Mouse (Mus musculus): Measurements from ENCODE around the gene Polr2l.
A peak's percentile ranks its signal among the peaks of the same experiment; 100 is the strongest.
"Not testable (repeated sequence)": the region's sequence is repeated elsewhere in the genome, so short reads cannot be mapped to it uniquely, and the experiment has no call there.

The Polr2l gene

DNA sequence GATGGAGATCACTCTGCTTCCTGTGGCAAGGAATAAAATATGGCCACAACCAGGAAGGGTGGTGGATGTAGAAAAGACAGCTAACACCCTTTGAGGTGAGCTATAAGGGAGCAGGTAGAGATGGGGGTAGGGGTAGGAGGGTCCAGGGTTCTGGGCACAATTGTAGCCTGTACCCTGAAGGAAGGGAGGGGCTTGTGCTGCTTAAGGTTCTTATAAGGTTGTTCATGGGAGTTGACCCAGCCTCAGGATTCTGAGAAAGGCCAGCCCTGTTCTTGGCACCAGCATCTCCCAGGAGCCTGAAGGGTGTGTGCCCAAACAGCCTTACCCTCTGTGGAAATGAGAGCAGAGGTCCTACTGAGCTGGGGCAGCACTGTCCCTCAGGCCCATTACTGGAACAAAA, 23.0 kb downstream of the Polr2l start:
- DNase-seq (ENCODE audit: low spot score in 2 of 2), result no peak

DNA sequence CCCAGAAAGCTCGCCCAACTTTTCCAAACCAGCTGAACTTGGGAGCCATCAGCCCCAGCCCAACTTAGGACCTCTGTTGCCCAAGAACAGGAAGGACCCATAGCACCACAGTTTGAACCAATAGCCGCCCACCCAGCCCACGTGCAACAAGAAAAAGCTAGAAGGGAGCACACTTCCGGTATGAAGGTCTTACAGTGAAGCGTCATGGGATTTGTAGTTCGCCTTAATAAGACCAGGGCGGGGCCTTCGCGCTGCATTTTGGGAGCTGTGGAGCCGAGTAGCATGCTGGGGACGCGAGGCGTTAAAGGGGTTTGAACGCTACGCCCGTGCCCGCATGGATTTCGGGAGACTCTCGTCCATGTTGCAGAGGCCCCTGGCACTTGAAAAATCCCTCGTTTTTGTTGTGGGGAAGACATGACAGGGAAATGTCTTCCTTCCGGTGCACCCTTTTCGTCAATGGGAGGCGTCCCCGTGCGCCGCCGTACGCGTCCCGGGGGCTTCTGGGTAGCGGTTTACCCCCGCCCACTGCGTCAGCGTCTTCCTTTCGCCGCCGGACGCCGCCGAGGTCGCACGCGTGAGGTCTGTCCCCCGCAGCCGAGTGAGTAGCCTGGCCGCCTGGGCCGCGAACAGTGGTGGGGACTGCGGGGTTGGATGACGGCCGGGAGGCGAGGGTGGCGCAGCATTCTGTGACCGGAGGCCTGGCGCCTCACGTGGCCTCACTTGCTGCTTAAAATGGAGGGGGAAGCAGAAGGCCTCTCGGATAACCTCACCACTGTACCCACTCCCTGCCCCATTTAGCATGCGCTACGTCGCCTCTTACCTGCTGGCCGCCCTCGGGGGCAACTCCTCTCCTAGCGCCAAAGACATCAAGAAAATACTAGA, 27.6 kb downstream of the Polr2l start, which contains the start of gene Rplp2:
Rplp2 (plus strand) TSS at position 261 of the 882 bp plus-strand sequence.
- DNase-seq (ENCODE audit: low spot score in 2 of 2), result peak; percentile 94

DNA sequence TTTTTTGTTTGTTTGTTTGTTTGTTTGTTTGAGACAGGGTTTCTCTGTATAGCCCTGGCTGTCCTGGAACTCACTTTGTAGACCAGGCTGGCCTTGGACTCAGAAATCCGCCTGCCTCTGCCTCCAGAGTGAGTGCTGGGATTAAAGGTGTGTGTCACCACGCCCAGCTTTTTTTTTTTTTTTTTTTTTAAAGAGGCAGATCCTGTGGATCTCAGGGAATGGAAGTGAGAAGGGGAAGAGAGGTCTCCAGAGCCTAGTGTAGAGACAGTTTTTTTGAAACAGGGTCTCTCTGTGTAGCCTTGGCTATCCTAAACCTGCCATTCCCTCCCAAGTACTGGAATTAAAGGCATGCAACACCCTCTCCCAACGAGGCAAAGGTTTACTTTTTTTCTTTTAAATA, 28.6 kb downstream of the Polr2l start:
- not testable (repeated sequence) for DNase-seq (ENCODE audit: low spot score in 2 of 2)

DNA sequence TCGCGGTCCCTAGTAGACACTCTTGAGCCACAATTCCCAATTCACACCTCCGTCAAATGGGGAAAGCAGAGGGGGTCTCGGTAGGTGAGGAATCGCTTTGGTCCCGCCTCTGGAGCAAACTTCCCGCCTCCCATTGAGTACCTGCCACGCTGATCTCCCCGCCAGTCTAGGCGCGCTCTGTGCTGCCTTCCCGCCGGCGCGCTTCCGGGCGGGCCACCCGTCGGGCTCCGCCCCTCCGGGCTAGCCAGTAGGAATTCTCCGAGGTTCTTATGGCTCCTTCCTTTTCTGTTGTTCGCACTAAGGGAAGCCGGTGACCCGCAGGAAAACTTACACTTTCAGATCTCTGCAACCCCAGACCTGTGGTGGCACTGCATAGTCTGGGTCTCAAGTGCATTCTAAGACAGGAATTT, 31.1 kb downstream of the Polr2l start, which contains the start of gene Pidd1:
Pidd1 (minus strand) TSS at position 198 of the 410 bp plus-strand sequence.
- DNase-seq (ENCODE audit: low spot score in 2 of 2), result no peak

DNA sequence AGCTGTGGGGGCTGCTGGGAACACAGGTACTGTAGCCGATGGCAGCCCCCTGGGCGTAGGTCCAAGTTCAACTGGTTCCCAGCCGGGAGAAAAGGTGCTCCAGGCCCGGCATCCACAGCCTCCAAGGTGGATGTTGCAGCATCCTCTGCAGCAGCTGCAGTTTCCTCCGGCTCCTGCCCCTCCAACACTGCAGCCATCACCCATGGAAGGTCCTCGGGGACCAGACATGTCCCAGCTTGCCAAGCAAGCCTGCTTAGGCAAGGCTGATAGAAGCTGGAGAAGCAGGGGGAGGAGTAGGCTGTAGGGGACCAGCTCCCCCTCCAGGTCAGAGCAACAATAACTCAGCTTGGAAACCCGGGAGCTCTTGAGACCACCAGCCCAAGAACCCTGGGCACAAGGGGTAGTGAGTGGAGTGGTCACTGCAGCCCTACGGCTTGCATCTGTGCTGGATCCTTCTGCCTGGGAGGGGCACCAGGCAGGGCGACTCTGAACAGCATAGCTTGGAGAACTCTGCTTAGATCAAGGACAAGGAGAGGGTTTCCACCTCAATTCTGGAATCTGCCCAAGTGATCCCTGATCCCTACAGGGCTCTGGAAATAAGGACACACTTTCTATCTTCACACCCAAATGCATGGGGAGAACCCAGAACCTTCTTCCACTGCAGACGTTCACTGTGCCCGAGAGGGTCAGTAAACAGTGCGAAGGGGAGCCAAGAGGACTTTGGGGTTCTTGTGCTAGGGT, 31.7 kb downstream of the Polr2l start:
- DNase-seq (ENCODE audit: low spot score in 2 of 2), result no peak

DNA sequence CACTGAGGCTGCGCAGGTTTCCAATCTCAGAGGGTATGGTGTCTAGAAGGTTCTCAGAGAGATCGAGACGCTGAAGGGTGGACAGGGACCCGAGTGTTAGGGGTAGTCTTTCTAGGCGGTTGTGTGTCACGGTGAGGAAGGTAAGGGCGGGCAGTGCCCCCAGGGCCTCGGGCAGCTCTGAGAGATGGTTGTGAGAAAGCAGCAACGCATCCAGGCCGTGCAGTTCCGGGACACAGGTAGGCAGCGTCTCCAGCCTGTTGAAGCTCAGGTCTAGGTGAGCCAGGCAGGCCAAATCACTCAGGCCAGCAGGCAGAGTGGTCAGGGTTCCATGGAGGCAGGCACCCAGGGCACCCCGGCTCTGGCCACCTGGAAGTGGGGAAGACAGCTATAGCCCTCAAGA, 32.7 kb downstream of the Polr2l start:
- no peak for DNase-seq (ENCODE audit: low spot score in 2 of 2)

DNA sequence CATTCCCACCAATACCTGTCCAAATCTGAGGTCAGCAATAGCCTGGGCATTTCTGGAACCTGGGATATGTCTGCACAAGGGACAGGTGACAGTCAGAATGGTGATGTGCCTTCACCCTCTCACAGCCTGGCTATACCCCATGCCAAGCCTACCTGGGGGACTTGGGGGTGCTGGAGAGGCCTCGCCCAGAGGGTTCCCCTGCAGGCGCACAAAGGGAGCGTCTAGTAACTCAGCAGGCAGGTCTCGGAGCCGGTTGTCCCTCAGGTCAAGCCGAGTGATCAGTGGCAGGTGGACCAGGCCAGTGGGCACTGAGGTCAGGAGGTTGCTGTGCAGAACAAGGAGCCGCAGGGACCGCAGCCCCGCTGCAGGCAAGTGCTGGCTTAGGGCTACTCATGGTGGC, 33.5 kb downstream of the Polr2l start:
- no peak for DNase-seq (ENCODE audit: low spot score in 2 of 2)

DNA sequence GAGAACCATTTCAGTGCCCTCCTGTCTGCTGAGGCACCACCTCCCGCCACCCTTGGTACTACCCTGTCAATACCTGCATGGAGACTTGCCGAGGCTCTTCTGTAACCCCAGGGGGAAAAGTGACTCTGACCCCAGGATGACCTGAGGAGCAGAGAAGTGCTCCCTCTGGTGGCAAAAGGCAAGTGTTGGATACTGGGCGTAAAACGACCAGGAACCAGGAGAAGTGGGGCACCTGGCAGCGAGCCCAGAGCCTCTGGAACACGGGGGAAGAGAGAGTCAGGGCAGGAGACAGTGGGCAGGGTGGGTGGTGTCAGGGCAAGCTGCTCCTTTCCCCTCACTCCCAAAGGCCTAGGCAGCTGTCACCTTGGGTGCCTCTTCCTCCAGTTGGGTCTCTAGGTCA, 34.3 kb downstream of the Polr2l start:
- DNase-seq (ENCODE audit: low spot score in 2 of 2), result peak in 1 of 2 experiments; percentile 52

DNA sequence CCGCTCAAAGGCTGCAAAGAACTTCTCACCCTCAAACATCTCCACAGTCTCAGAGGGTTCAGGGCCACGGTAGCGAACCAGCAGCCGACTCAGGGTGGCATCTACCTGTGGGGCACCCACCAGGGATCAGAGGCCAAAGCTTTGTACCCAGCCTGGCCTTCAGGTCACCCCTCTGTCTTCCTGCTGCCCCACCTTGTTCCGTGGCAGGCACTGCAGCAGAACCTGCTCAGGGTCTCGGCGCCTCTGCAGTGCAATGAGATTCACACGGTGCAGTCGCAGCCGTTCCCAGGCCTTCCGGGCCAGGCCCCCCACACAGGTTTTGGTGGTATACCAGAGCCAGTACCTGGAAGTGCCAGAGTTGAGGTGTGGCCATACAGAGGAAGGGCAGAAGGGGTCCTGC, 35.1 kb downstream of the Polr2l start:
- DNase-seq (ENCODE audit: low spot score in 2 of 2), result no peak

DNA sequence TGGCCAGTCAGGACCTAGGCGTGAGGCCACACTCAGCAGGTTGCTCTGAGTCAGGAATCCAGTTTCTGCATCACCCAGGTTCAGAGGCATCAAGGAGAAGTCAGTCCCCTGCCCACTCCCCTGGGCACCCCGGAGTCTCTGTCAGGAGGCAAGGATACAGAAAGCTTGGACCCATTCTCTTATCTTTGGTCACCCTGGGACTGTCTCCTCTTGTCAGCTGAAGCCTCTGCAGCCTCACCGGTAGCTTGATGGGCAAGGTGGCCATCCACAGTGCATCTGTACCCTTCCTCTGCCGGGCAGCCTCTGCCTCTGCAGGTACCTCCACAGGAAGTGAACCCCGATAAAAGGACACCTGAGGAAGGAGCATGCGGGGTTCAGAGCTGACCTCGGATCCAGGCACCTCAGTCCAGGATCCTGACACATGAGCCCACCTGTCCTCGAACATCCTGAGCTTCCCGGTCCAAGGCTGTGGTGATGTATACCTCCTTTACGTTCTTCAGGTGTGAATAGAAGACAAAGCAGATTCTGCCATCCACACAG, 35.7 kb downstream of the Polr2l start:
- DNase-seq (ENCODE audit: low spot score in 2 of 2), result no peak

DNA sequence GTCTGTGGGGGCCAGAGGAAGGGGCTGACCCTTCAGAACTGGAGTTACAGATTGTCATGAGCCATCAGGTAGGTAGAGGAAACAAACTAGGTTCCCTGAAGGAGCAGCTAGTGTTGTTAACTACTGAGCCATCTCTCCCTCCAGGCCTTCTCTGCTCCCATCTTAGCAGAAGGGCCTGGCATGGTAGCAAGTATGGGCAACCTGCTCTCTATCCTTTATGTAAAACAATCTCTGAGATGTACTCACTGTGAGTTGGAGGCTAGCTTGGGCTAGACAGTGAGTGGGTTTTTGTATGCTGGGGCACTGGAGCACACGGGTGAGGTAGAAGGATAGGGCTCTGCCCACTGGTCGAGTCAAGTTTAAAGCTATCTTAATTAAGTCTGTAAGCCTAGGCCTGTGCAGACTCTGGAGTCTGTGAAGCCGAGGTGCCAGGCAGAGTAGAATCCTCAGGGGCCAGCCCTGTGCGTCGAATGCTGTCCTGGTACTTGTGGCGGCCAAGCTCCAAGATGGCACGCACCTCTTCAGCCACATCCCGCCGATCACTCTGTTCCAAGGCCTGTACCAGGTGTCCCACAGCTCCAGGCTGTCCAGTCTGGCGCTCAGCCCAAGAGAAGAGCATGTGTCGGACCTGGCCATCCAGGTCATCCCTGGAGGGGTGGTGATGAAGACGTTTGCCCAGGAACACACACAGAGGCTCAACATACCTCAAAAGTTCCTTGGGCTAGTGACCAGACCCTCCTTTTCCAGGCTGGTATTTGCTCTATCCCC, 36.5 kb downstream of the Polr2l start:
- no peak for DNase-seq (ENCODE audit: low spot score in 2 of 2)

DNA sequence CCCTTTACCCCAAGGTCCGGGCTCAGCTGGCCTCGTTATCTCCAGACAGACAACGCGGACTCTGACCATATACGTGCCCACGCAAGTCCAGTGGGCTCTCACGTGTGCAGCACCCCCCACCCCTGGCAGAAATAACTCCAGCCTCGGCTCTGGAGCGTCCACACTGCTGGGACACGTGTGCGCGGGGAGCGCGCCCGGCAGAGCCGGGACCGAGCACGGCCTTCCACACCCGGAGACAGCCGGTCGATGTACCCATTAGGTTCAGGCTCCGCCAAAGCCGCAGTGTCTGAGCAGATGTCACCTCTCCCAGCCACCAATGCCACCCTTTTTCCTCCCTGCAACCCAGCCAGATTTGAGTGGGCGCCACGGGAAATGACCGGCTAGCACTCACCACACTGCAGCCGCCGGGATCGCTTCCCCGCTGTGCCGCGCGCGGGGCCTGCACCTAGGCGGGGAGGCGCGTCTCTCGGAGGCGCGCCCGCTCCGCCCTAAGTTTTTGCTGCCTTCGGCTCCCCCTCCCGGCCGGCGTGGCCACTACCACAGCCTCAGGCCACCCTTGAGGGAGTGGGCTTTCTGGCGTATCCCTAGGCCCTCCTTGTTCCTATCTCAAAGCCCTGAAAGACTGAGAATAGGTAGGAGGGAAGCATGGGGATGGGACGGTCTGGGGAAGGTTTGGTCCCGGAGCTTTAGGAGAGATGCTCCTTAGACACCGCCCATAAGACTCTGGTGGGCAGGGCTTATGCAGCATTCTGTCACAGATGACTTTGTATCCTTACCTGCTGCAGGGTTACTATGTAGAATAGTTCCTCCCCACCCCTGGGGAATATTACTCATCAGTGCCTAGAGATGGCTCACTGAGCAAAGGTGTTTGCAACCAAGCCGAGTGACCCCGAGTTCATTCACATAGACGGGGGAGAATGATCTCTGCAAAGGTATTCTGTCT, 37.5 kb downstream of the Polr2l start, which contains the start of gene Slc25a22:
Slc25a22 (minus strand) TSS at position 715 of the 943 bp plus-strand sequence.
- peak; percentile 69 to 79 for DNase-seq (ENCODE audit: low spot score in 2 of 2)

DNA sequence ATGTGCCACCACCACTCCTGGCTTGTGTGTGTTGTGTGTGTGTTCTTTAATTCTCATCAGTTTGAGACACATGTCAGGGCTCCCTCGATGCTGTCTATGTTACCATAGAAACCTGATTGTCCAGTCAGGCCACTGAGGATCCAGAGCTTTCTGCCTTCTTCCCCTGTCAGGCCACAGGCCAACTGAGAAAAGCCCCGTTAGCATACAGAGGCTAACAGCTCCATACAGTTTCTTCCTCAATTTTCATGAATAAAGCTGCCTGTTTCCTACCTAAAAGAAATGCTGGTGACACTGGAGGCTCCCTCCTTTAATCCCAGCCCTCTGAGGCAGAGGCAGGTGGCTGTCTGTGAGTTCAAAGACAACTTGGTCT, 38.4 kb downstream of the Polr2l start:
- no peak for DNase-seq (ENCODE audit: low spot score in 2 of 2)

DNA sequence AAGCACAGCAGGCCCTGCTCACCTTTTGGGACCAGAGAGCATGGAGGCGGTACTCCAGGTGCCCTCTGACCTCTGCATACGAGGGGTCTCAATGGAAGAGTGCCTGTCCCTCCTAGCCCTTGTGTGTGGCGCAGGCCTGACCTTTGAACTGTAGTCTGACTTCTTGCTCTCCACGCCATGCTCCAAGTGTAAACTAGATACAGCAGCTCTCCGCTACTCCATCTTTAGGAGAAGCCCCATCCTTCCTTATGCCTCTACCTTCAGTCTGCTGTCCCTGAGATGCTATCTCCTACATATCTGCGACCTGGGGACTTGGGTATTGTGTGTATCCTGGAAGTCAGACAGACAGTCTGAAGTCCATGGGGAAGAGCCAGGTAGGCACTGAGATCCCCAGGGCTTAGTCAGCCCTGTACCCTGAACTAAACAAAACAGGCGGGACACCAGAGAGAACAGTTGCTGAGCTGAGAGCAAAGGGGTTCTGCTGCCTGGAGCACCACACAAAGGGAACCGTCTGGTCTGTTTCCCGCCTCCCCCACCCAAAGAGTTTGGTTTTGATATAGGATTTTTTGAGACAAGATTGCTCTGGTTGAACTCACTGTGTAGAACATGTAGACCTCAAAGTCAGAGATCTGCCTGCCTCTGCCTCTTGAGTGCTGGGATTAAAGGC, 38.9 kb downstream of the Polr2l start:
- DNase-seq (ENCODE audit: low spot score in 2 of 2), result no peak

DNA sequence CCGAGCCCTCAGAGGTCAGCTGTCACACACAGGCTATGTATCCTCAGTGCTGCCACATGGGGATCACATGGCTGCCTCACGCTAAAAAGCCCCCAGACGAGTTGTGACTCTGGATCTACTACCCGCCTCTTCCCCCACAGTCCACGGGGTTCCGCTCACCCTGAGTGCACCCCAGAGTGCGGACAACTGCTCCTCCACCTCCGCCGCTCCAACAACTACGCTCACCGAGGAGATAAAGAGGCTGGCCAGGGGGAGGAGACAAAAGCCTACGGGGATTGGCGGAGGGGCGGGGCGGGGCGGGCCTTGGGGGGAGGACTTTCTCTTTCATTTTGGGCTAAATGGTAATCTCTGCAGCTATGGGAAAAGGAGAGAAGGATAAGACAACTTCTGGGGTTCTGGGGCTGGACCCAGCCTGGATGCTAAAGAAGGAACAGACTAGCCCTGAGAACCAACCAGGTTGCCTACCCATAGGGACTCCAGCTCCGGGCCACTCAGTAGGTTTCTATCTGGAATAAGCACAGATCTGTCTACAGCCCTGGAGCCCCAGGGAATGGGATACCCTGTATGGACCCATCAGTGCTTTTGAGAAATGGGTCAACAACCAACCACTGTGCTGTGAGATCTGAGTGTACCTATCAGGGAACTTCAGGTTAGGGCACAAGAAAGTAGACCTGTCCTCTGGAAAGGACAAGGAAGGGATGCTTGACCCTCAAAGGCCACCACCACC, 39.6 kb downstream of the Polr2l start:
- DNase-seq (ENCODE audit: low spot score in 2 of 2), result peak; percentile 49 to 54

DNA sequence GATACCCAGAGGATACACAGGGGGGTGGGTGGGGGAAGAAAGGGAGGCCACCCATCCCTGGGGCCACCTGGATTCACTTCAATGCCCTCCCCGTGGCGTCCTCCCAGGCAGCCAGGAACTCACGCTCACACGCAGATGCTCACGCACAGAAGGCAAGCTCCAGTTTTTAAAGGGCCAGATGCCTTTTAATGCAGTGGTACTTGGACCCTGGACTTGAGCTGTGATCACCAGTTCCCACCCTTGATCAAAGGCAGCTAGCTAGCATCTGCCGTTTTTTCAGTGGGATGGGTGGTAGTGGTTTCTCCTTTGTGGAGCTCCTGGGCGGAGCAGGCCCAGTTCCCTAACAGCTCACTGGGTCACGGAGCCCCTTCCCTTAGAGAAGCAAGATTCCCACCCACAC, 40.5 kb downstream of the Polr2l start:
- no peak for DNase-seq (ENCODE audit: low spot score in 2 of 2)

DNA sequence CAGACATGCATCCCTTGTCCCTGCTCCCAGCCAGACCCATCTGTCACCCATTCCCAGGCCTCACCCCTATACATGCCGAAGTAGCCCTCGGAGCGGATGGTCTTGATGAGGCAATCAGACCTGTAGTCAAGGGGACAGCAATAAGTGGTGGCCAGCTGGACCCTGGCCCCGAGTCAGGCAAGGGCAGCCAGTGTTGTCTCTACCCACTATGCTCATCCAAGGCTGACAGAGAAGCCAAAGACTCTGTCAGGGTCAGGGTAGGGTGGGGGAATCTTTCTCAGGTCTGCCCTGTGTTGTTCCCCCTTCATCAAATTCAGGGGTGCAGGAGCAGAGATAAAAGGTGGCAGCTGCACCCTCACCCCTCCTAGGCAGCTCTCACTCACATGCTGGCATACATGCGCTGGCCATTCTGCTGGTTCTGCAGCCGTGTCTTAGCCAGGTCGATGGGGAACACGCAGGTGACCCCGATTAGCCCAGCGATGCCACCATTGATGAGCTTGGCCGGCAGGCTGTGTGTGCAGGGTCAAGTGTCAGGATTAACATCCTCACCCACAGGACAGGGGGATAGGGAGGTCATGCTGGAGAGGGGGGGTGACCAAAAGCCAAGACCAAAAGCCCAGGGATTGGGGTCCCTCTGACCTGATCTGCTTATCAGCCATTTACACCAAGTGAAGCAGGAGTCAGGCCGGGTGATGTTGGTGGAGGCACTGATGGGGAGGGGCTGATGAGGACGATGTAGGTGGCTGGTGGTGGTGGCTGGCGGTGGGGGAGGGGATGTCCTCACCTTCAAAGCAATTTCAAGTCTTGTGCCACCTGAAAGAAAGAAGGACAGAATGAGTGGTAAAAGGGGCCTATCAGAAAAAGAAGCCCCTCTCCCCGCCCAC, 41.2 kb downstream of the Polr2l start:
- DNase-seq (ENCODE audit: low spot score in 2 of 2), result no peak

DNA sequence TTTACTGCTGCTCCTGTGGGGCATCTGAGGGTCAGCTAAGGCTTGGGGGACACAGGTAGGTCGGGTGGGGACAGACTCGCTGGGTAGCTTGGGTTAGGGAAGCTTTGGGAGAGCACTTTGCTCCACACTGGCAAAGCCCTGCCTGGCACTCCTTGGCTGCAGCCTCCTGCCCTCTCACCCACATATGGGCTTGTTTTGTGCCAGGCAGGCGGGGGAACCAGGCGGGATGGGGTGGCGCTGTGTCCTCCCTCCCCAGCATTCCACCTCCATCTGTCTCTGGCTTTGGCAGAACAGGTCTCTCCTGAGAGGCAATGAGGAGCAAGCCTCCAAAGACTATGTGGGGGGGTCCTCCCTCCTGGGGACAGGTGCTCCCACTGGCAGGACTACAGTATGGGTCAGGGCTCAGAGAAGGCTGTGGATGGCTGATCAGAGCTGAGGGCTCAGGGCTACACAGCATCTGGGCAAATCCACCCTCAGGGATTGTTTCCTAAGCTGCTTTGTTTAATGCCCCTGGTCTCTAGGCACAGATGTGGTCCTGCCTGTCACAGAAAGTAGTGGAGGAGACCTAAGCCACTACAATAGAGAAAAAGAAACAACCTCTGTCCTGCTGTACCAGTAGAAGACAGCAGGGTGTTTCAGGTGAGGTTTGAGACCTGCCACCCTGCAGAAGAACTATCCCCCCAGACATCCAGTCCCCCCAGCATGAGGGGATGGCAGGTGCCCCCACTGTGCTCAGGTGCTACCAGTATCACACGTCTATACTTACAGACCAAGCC, 42.0 kb downstream of the Polr2l start:
- no peak for DNase-seq (ENCODE audit: low spot score in 2 of 2)

All from natural killer cell, adult 2 months (primary cell).